Mouse (Mus musculus) adrenal gland (tissue): Measurements from ENCODE around the gene Ecpas.

Experiments
- intact Hi-C: fragments of 180-260 bp; cut with DNase I; formaldehyde crosslinking; loops from one replicate; pipeline ENCODE4 v1.15.1; 2025
- long read RNA-seq, 2 experiments: library from polyadenylated mRNA; unstranded; transcript quantifications; one replicate each; pipeline ENCODE4 v2.0.0; 2020; ENCODE audit warnings: borderline replicate concordance in 1 of 2; ENCODE audit not compliant: insufficient replicate concordance in 1 of 2

The Ecpas gene
- long read RNA-seq, experiment 1, partial matches to known transcripts = 15 of 19 reads
- long read RNA-seq, experiment 1, other reads (novel, unspliced or antisense) = 4 of 19 reads
- long read RNA-seq, experiment 2, partial matches to known transcripts = 26 of 33 reads
- long read RNA-seq, experiment 2, other reads (novel, unspliced or antisense) = 7 of 33 reads

DNA sequence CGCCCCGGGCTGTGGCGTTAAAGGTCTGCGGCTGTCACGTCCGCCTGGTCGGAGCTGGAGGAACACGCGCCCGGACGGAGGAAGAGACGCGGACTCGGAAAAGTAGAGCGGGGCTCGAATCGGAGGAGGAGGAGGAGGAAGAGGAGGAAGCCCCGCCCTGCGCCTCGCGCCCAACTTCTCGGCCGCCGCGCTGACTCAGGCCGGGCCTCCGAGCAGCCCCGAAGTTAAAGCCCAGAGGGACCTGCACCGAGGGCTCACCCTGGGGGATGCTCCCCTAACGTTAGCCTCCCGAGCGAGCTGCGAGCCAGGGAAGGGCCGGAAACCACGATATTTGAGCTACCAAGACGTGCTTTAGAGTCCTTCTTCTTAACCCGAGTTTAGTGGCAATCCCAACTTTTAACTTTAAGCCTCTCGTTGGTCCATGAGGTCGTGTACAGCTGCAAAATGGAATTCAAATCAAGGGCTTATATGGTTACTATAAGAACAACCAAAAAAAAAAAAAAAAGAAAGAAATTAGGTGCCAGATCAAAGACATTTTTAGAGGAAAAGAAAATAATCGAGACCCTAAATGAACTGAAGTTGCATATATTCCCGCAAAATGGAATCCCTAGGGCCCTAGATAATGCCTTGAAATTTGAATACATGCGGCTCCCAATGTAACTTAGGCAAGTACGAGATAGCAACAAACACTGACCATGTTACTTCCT lies at the start of gene Ecpas:
TSS of gene Ecpas (minus strand) at position 121 of the 707 bp plus-strand sequence.
- intact Hi-C loops = no loop called here

DNA sequence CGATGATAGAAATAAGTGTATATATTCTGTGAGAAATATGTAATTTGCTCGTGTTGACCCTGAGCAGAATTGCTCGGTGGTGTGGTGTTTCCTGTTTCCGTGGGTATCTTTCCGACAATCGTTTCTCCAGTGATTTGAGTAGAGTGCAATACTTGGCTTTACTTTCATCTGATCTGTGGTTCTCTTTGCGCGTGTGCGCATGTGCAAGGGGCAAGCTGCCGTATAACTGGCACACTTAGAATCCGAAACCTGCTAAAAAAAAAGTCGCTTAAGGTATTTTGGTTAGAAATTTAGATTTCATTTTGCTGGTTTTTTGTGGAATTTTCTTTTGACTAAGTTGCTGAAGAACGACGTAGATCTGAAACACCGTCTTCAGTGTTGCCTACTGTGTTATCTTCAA lies 49.2 kb upstream of the Ecpas start:
- intact Hi-C loops = no loop called here

DNA sequence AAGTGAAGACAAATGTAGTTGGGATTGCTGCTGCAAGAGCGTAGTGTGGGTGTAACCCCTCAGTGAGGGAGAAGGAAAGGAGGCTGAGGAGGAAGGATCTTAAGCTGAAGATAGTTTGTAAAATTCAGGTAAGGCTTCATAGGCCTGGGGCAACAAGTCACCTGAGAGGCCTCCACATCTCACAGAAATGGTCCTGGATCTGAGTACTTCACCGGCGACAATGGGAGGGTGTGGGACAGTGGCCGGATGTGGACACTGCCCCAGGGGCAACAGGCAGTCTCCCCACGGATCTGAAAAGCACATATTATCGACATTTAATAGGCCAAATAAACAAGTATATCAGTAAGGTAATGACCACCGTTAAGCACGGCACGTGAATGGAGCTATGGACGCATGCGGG lies 40.1 kb upstream of the Ecpas start:
- intact Hi-C loops = no loop called here

DNA sequence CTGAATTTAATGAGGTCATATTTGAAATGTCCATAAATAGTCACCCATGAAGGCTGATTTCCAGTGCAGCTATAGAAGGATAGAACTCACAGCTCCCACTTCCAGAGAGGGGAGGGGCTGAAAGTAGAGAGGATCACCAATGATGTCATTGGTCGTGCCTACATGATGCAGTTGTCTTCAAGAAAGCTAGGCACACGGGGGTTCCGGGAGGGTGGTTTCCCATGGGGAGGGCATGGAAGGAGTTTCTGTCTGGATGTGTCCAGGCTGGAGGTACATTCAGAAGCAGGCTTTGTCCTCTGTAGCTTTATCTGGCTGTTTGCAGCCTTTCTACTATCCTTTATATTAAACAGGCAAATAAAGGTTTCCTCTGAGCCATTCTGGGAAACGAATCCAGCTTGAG lies 35.8 kb upstream of the Ecpas start:
- intact Hi-C loops = no loop called here

DNA sequence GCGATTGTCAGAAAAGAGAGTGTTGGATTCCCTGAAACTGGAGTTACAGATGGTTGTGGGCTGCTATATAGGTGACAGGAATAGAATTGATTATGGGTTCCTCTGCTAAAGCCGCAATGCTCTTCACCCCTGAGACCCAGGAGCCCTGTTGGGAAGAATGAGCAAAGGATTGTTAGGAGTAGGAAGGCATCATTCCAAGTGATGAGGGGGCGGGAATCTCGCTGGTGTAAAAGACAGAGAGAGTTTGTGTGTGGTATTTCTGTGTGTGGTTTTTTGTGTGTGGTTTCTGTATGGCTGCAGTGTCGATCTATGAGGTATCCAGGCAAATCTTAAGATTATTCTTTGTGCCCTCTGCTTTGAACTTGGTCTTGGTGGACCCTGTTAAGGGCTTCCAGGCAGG lies 32.1 kb upstream of the Ecpas start:
- intact Hi-C loops = no loop called here

DNA sequence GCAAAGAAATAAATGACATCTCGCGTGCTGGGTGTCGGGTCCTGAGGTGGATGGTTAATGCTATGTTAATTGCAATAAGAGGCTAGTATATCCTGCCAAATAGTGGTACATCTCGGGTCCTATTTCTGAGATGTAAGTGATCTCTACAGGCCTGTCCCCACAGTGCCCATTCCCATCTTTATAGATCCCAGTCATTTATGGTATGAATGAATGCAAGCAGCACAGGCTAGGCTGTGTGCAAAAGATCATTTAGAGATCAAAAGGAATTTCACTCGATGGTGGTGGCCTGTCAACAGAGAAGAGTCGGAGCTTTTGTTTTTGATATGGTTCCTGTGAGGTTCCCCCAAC lies 31.6 kb upstream of the Ecpas start:
- intact Hi-C loops = no loop called here

DNA sequence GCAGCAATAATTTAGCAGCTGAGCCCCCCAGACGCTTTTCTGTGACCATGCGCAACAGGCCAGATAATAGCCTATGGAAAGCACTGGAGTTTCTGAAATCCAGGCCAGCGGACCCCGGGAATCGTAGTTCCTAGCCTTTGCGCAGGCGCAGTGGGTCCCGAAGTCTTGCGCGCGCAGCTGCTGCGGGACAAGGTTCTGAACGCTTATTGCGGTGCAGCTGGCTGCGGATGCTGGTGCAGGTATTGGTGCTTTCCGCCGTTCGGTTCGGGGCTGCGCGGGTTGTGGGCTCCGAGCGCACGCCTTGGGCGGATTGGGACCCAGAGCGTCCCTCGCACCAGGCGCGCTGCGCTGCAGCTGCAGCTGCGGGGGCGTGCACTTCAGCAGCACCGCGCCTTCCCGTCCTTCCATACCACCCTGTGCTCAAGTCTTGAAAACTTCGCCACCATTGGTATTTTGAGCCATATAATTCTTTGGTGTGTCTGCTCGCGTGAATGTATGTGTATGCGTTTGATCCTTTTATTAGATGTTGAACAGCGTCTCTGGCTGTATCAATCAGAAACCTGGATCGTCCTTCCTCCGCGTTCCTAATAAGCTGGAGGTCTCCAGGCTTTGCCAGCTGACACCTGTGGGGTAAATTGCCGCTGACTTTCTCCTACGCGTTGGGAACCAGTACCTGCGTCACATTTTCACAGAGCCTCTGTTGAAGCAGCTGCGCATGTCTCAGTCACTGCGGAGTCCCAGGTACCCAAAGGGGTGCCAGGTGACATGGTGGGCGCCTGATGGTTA lies 31.1 kb upstream of the Ecpas start, which contains the start of gene Zkscan16:
TSS of gene Zkscan16 (plus strand) at position 209 of the 786 bp plus-strand sequence.
- intact Hi-C loops = no loop called here

DNA sequence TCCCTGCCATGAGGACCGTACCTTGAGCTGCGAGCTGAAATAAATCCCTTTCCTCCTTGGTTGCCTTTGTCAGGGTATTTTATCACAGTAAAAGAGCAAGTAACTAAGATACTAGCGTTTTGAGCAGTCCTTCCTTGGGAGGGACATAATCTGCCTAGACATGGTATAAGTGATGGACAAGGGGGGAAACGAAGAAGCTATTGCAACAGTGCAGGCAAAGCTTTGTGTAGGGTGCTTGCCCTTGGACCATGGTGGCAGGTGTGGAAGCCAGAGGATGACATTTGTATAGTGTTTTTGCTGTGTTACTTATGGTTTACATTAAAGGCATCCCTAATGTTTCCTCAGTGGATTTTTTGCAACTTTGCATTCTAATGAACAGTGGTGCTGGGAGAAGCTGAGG lies 30.4 kb upstream of the Ecpas start:
- intact Hi-C loops = no loop called here

DNA sequence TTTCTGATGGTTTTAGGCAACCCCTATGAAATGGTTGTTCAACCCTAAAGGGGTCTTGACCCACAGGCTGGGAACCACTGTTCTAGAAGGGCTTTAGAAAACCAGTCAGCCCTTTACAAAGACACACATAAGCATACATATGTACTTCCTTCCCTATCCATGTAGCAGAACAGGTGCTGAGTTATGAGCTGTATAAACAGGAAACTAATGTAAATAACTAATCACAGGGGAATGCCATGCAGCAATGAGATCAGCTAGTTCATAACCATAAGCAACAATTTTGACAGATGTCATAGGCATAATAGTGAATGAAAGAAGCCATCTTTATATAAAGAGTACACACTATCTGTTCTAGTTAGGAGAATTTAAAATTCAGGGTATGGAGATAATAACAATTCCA lies 29.1 kb upstream of the Ecpas start:
- intact Hi-C loops = no loop called here

DNA sequence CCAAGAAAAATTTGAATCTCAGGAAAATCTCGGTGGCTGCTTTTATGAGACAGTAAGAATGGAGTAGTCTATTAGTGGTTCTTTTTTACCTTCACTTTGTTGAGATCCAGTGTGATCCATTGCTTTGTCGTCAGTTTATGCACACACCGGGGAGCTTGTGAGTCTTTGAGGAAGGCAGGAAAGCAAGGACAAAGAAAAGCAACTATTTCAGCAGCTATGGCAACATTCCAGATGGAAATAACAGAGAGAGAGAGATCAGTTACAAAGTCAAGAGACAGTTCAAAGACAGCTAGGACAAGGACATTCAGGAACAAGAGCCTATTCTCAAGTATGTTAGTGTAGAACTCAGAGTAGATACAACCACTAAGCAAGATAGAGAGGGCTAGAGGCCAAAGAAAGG lies 23.3 kb upstream of the Ecpas start:
- intact Hi-C loops = no loop called here

DNA sequence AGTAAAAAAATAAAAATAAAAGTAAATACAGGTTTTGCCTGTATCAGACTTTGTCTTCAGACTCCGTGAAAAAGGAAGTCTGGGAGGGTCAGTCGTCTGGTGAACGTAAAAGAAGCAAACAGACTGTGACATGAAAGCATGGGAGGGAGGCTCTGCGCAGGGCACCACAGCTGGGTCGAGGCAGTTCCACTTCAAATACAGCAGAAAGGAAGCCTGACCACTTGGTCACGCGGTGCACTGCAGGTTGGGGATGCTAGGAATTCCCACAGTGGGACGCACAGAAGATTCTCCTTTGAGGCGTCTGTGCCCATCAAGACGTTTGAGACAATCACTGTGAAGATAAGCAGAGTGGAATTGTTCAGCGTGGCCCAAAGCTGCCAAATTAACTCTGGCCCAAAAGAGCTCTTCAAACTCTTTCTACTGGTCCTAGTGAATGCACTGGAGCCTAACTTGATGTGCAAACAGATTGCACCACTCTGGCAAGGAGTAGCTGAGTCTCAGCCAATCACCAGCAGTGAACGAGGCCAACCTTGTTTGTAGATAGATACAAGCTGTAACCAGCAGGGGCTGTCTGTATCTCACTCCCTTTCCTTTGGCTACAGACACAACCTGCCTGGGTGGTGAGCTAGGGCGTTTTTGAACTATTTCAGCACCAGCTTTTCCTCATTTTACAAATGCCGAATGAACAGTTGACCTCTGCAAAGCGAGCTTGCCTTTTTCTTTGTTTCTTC lies 22.4 kb upstream of the Ecpas start:
- intact Hi-C loops = no loop called here

DNA sequence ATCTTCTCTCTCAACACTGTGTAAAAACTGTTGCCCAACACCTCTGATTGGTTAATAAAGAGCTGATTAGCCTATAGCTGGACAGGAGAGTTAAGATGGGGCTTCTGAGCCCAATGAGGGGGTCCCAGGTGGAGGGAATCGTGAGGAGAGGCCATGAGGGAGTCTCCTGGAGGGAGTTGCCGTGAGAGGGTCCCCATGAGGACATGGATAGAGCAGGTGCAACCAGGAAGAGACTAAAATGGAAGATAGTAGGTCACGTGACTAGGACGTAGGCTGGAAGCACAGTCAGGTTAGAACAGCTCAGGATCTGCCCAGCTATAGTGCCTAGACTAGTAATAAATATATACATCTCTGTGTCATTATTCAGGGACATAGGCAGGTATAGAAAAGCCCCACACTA lies 21.8 kb upstream of the Ecpas start:
- intact Hi-C loops = no loop called here

DNA sequence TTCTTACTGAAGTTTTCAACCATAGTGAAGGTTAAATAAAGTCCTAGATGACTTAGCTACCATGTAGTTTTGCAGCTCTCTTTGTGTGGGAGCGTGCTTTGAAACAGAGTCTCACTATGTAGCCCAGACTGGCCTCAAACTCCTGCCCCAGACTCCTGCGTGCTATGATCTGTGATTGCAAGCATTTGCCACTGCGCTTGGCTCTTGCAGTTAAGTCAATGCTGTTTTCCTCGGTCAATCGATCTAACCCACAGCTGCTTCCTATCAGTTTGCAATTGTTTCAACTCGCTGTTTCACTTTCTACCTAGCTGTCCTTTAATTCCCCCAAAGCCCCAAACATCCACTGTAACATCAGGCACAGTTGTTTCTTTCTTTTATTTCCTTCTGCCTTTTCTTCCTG lies 20.0 kb upstream of the Ecpas start:
- intact Hi-C loops = no loop called here

DNA sequence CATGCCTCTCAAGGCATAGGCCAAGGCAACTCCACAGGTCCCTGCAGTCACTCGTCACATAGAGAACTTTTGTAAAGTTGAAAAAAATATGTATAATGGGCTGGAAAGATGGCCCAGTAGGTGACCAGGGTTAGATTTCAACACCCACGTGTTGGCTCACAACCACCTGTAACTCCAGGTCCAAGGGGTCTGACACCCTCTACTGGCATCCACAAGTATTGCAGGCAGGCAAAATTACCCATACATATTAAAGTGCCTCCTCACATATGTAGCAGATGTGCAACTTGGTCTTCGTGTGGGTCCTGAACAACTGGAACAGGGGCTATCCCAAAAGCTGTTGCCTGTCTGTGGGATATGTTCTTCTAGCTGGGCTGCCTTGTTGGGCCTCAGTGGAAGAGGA lies 15.1 kb upstream of the Ecpas start:
- intact Hi-C loops = no loop called here

DNA sequence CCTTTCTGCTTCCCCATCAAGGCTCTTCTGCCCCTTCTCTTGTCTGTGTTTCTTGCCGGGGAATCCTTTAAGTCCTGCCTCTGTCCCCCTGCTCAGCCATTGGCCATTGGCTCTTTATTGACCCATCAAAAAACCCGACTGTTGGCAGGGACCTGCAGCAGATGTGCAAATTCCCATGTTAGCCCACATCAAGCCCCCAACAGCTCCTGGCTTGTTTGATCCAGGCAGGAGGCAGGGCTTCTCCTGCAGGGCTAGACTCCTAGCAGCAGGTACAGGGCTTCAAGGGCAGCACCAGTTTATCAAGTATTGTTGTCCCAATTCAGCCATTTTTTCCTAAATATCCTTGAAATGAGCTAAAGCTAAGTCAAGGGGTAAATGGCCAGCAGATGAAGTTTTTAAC lies 13.6 kb upstream of the Ecpas start:
- intact Hi-C loops = no loop called here

DNA sequence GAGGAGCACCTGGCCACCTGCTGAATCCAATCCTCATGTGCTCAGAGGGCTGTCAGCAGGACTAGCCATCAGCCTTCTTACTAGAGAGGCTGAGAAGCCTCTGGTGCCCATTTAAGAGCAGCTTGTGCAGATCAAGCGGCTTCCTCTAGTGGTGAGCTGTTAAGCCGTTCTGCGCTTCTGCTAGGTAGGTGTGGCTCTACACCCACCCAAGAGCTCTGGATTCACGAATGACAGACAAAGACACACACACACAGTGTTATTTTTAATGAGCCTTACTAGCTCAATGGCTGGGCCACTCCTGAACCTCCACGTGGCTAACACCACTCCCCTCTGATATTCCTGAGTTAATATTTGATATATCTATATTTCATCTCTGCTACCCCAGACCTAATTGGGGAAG lies 13.1 kb upstream of the Ecpas start:
- intact Hi-C loops = no loop called here

DNA sequence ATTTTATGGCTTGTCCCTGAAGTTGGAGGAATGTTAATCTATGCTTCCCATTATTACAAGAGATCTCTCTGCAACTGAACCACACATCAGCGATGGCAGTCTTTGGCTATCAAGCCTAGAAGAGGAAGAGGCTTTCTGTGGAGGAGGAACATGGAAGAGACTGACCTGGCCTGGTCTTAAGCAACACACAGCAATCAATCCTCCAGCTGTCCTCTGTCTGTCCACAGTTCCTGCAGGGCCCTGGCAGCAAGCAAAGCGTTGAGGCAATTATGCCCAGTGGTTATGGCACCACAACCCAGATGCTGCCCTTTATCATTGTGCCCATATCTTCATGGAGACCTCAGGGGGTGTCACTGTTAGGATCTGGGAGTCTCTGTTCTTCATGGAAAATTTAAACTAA lies 11.4 kb upstream of the Ecpas start:
- intact Hi-C loops = no loop called here

DNA sequence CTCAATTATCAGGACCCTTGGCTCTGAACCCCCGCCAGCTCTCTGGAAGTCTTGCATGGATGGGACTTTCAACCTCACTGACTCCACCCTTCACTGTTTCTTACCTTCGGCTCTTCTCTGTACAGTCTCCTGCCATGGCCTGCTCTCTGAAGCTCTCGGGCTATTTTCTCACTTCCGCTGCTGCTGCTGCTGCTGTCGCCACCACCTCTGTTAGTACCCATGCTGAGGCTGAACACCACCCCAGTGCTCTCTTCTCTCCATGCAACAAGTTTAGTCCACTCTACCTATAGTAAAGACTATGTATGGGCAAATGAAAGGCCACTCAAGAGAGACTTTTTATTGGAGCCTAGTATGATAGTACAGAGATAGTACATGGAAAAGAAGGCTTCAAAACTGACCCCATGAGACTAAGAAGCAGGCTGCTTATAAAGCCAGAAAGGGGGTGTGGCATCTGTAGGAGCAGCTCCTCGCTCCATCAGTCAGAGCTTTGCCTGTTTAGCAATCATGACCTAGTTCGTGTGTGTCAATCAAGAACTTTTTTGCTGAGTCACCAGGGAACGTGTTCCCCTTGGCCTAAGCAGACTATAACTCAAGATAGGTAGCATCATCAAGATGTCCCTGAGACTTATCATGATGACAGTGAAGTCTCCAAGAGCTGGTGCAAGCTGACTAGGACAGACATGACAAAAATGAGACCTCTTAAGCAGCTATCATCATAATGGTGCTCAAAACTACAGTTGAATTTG lies 2.7 kb upstream of the Ecpas start:
- intact Hi-C loops = no loop called here

DNA sequence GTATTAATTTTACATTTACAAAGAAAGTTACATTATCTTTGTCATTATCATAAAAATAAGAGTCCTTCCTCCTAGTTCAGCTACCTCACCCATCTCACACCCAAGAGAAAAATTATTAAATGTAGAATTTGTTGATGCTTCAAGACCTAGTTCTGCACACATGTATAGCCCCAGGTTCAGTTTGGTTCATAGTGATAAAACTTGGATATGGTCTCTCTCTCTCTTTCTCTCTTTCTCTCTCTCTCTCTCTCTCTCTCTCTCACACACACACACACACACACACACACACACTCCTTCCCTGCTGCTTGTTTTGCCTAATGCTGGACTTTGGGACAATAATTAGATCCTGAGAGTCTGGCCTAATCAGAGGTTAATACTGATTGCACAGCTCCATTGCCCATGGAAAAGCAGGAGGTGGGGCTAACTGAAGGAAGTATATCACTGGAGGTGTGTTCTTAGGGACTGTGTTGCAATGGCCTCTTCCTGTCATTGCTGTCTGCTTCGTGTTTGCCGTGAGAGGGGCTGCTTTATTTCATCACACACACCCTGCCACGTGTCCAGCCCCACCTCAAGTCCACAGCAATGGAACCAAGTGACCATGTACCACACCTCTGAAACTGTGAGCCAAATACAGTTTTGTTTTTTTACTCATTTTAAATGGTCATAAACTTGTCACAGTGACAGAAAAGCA lies 932 bp upstream of the Ecpas start:
- intact Hi-C loops = no loop called here

DNA sequence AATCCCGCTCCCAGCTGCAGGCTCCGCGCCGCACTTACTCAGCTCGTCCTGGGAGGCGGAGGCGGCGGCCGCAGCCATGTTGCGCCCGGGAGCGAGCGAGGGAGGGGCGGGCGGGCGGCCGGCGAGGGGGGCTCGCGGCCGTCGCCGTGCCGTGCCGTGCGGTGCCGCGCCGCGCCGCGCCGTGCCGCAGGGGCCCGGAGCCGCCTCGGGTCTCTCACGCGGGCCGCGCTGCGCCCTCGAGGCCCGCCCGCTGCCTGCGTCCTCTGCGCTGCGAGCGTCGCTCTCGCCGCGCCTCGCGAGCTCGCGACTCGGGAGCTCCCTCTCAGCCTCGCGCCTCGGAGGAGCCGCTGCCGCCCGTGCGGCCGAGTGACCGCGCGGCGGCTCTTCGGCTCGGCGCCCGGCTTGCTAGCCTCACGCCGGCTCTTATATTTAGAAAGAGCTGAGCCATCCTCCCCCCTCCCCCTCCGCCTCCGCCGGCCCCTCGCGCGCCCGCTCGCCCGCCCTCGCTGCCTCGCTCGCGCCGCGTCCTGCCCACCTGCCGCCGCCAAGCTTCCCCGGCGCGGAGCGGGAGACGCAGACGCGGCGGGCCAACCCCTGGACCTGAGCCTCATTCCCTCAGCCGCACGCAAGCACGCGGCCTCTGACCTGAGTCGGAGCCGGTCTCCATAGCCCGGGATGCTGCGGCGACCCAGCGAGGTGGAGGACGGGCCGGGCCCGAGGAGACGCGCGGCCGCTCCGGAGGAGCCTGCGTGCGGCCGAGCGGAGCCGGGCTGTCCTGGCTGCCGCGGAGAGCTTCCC lies 519 bp downstream of the Ecpas start:
- intact Hi-C loops = no loop called here
